7 mouse cellular contexts compared by ENCODE assay signal in genomic region chr11:67024867-67025477, GRCm38 (mm10). TPM values are rescaled to one million over a fixed set of nuclear protein-coding genes. Genes with fewer than 3 reads are reported as not detected.
DNase-seq lines count a peak whose midpoint lies in the region; ATAC-seq and TF ChIP-seq lines count a peak whose summit lies in the region.

Gene Tmem220 (plus strand): TSS chr11:67025154.

- peak; percentile 90 for TF ChIP-seq CTCF in intestine, postnatal 0 days (IDR thresholded peaks at IDR 0.05; ENCODE audit: low read depth)
- TF ChIP-seq CTCF in small intestine, adult 2 months (IDR thresholded peaks at IDR 0.05; ENCODE audit: extremely low read depth, insufficient read length, insufficient replicate concordance, low read depth, low read length), result peak; percentile 88

- H3K36me3 ChIP-seq in embryonic facial prominence, embryonic 10.5 days (replicated peaks), result no peaks in the 10 kb centered on the region
- no peaks in the 10 kb centered on the region for H3K36me3 ChIP-seq in intestine, postnatal 0 days (ENCODE audit: control insufficient read depth, insufficient read depth)
- H3K36me3 ChIP-seq in midbrain, embryonic 12.5 days, result no peaks in the 10 kb centered on the region
- no peaks in the 10 kb centered on the region for H3K36me3 ChIP-seq in small intestine, adult 2 months (ENCODE audit: control insufficient read depth, insufficient read depth, low read length)

- peak within 1 kb of the TSS; percentile 64 for H3K4me3 ChIP-seq in embryonic facial prominence, embryonic 10.5 days
- H3K4me3 ChIP-seq in intestine, postnatal 0 days (ENCODE audit: low read depth, low read length), result peak within 1 kb of the TSS; percentile 55
- peak within 1 kb of the TSS; percentile 43 for H3K4me3 ChIP-seq in midbrain, embryonic 12.5 days
- H3K4me3 ChIP-seq in small intestine, adult 2 months (ENCODE audit: low read depth, low read length), result peak within 1 kb of the TSS; percentile 88

- WGBS in embryonic facial prominence, embryonic 10.5 days, result 2% methylated on average over 35 of the region's 35 CpGs
- under 1% methylated on average over 35 of the region's 35 CpGs for WGBS in intestine, postnatal 0 days
- 2% methylated on average over 35 of the region's 35 CpGs for WGBS in midbrain, embryonic 12.5 days
- under 1% methylated on average over 35 of the region's 35 CpGs for WGBS in small intestine, adult 2 months

- peak within 1 kb of the TSS; percentile 87 for H3K27ac ChIP-seq in embryonic facial prominence, embryonic 10.5 days (replicated peaks)
- H3K27ac ChIP-seq in intestine, postnatal 0 days (ENCODE audit: low read depth, low read length), result no peak within 1 kb of the TSS
- H3K27ac ChIP-seq in midbrain, embryonic 12.5 days (replicated peaks), result no peak within 1 kb of the TSS; the same call in 1 of the 2 replicates
- 0 out of 2 replicates have a peak within 1 kb of the TSS, but pooled peaks have one; percentile 19 for H3K27ac ChIP-seq in small intestine, adult 2 months (ENCODE audit: insufficient read depth, low read depth, low read length)

- peaks cover 21% of the 10 kb centered on the region for H3K27me3 ChIP-seq in embryonic facial prominence, embryonic 10.5 days (replicated peaks; ENCODE audit: low read depth, poor library complexity, severe bottlenecking)
- no peaks in the 10 kb centered on the region for H3K27me3 ChIP-seq in intestine, postnatal 0 days (replicated peaks; ENCODE audit: control insufficient read depth, insufficient read depth, low read length)
- H3K27me3 ChIP-seq in midbrain, embryonic 12.5 days, result peaks cover 27% of the 10 kb centered on the region
- no peaks in the 10 kb centered on the region for H3K27me3 ChIP-seq in small intestine, adult 2 months (ENCODE audit: control insufficient read depth, insufficient read depth, low read length)

- H3K4me2 ChIP-seq in intestine, postnatal 0 days (replicated peaks; ENCODE audit: low read depth), result peak within 1 kb of the TSS; percentile 77
- peak within 1 kb of the TSS; percentile 61 for H3K4me2 ChIP-seq in midbrain, embryonic 12.5 days (replicated peaks)

- ATAC-seq in intestine, postnatal 0 days, result peak; percentile 96
- ATAC-seq in midbrain, embryonic 12.5 days (ENCODE audit: low FRiP score, low read depth), result peak; percentile 98

- peaks cover 12% of the 10 kb centered on the region for H3K4me1 ChIP-seq in embryonic facial prominence, embryonic 10.5 days
- no peaks in the 10 kb centered on the region; the same call in 1 of the 2 replicates for H3K4me1 ChIP-seq in intestine, postnatal 0 days (replicated peaks; ENCODE audit: control insufficient read depth, insufficient read depth, low read length)
- H3K4me1 ChIP-seq in midbrain, embryonic 12.5 days, result peaks cover 15% of the 10 kb centered on the region
- peaks cover 7% of the 10 kb centered on the region; the same call in 1 of the 2 replicates for H3K4me1 ChIP-seq in small intestine, adult 2 months (ENCODE audit: control insufficient read depth, insufficient read depth, insufficient read length, low read length)

- no peaks in the 10 kb centered on the region for H3K9me3 ChIP-seq in embryonic facial prominence, embryonic 10.5 days
- H3K9me3 ChIP-seq in intestine, postnatal 0 days (ENCODE audit: control insufficient read depth), result no peaks in the 10 kb centered on the region
- H3K9me3 ChIP-seq in midbrain, embryonic 12.5 days, result no peaks in the 10 kb centered on the region

- peak; percentile 98 for DNase-seq in adrenal gland, postnatal 10 days
- DNase-seq in embryonic facial prominence, embryonic 10.5 days (ENCODE audit: low spot score), result peak; percentile 98
- DNase-seq in gonadal fat pad, adult 2 months (ENCODE audit: low read depth), result peak; percentile 62
- DNase-seq in left cerebral cortex, postnatal 4 days, result peak; percentile 96

- intact Hi-C loops in left cerebral cortex, postnatal 4 days (cut with DNase I), result loop anchor here (2.0 kb wide), 1 partner anchor 60 kb away; no protein-coding TSS in a partner anchor

- peak within 1 kb of the TSS; percentile 53 for H3K9ac ChIP-seq in intestine, postnatal 0 days (ENCODE audit: low read depth, low read length)
- H3K9ac ChIP-seq in midbrain, embryonic 12.5 days (replicated peaks), result peak within 1 kb of the TSS; percentile 59

- TF ChIP-seq POLR2A in small intestine, adult 2 months (IDR thresholded peaks at IDR 0.05; ENCODE audit: low read depth, low read length), result peak; percentile 93

RNA-seq across cellular contexts. Expression of gene Tmem220, which starts in this region (rescaled TPM):
- total RNA-seq in adrenal gland, postnatal 10 days (2021), result 1 to 10 TPM; 5.2 to 6.1 TPM
- 0.69 and 1.2 TPM in 2 replicates for polyA plus RNA-seq in embryonic facial prominence, embryonic 10.5 days (2016; fragmentation: Nextera tagmentation; extraction: Ambion mirVana)
- 2.9 and 4.0 TPM in 2 replicates for polyA plus RNA-seq in gonadal fat pad, adult 2 months (2012; rRNA removed)
- polyA plus RNA-seq in intestine, postnatal 0 days (2015; fragmentation: Nextera tagmentation; extraction: Ambion mirVana), result 7.0 and 9.3 TPM in 2 replicates
- total RNA-seq in left cerebral cortex, postnatal 4 days (2021), result under 1 TPM; 0.52 to 0.74 TPM
- 1.2 and 1.3 TPM in 2 replicates for polyA plus RNA-seq in midbrain, embryonic 12.5 days (2016; fragmentation: Nextera tagmentation; extraction: Ambion mirVana)
- polyA plus RNA-seq in small intestine, adult 2 months (2012; rRNA removed), result 2.7 and 3.6 TPM in 2 replicates

Comparison
In these comparisons a context has a peak if more than half of its experiments do, and no peak if none do; other contexts are left out.
1. Peak in DNase-seq in left cerebral cortex, postnatal 4 days; RNA of the gene not detected or under 1 TPM.
2. H3K27ac ChIP-seq: peak in embryonic facial prominence, embryonic 10.5 days (single experiment) and small intestine, adult 2 months (single experiment); none in intestine, postnatal 0 days (single experiment) and midbrain, embryonic 12.5 days (single experiment).
3. Peak in every context shown above with its lines, with median percentiles within 50 percentile points of each other: DNase-seq and H3K4me3 ChIP-seq.